Mouse (Mus musculus) macrophage (primary cell): ENCODE results near the gene Tex12. TPM values are rescaled to one million over a fixed set of nuclear protein-coding genes. Genes with fewer than 3 reads are reported as not detected.

Experiments used
- H3K27ac ChIP-seq: fragments of 350-480 bp; formaldehyde crosslinking; 2 replicates; pipeline ENCODE4 v1.9.0; 2021
- H3K36me3 ChIP-seq: fragments of 350-480 bp; formaldehyde crosslinking; 2 replicates; pipeline ENCODE4 v1.9.0; 2021; ENCODE audit errors: inconsistent target
- H3K4me3 ChIP-seq: fragments of 350-480 bp; formaldehyde crosslinking; 2 replicates; pipeline ENCODE4 v1.9.0; 2021; ENCODE audit errors: inconsistent target
- H3K79me2 ChIP-seq: fragments of 350-480 bp; formaldehyde crosslinking; 2 replicates; pipeline ENCODE4 v1.9.0; 2021; ENCODE audit errors: inconsistent target
- WGBS: methylation state at CpG from one replicate; pipeline ENCODE4 v1.1.7; 2026; ENCODE audit warnings: inconsistent platforms; ENCODE audit not compliant: missing documents; 5-methylcytosine and 5-hydroxymethylcytosine counted together
- polyA plus RNA-seq: library from polyadenylated mRNA; stranded (reverse); fragments of 250-400 nt; gene quantifications from 3 replicates; pipeline ENCODE4 v1.2.4, GENCODE M21; 2018; ENCODE audit warnings: inconsistent platforms

Tex12 gene
- polyA plus RNA-seq, 1 experiment from 2014 or later: not detected

DNA sequence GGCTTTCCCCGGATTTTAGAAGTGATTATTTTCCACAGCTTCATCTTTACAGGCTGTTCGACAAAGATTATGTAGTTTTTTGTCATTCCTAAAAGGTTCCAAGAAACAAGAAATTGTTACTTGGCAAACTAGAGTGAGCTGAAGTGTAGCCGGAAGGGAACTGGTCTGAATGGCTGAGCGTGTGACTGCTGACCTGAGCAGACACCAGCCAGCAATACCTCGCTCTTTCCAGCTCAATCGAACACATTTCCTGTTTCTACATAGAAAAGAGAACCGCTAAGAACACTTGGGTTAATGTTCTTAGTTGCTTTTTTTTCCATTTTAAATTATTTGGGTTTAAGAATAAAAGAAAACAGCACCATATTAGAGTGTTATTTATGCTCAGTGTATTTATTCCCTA lies 21.0 kb downstream of the Tex12 start:
- no peaks in the 10 kb centered on the region for H3K79me2 ChIP-seq
- 6% methylated on average over 7 of the region's 7 CpGs for WGBS
- H3K36me3 ChIP-seq: no peaks in the 10 kb centered on the region; the same call in 1 of the 2 replicates
- no peak overlapping the region for H3K4me3 ChIP-seq
- peak overlapping the region; percentile 65 for H3K27ac ChIP-seq

DNA sequence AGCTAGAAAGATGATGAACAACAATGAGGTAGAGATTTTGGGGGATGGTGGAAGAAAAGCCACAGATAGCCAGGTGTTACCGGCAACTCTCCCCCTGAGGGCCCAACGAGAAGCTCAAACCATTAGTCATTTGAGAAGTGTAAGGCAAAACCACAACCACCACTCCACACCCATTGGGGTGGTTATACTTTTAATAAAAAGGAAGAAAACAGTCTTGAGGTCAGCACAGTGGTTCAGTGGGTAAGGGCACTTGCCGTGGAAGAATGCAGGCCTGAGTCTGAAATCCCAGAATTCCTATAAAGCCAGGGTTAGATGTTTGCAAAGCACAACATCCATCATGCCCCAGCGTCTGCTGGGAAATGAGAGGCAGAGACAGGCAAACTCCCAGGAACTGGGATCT lies 23.8 kb downstream of the Tex12 start:
- 22% methylated on average over 4 of the region's 4 CpGs for WGBS
- H3K4me3 ChIP-seq: no peak overlapping the region
- no peaks in the 10 kb centered on the region for H3K36me3 ChIP-seq
- H3K27ac ChIP-seq: no peak overlapping the region
- no peaks in the 10 kb centered on the region for H3K79me2 ChIP-seq

- whole genome bisulfite sequencing: 83% methylated on average over 7 of the region's 7 CpGs
These were observed 24.5 kb downstream of the Tex12 start for GRCm38 (mm10) chr9:50536603-50537135.

GRCm38 (mm10) chr9:50535930-50536329 lies 25.2 kb downstream of the Tex12 start:
- WGBS: 42% methylated on average over 5 of the region's 5 CpGs
- Histone ChIP-seq H3K4me3 (no peak overlapping the region), H3K79me2 (no peaks in the 10 kb centered on the region), H3K36me3 (no peaks in the 10 kb centered on the region), H3K27ac (no peak overlapping the region)

More at GRCm38 (mm10) chr9:50536603-50537135, 24.5 kb downstream of the Tex12 start:
- Histone ChIP-seq H3K27ac (no peak overlapping the region), H3K36me3 (no peaks in the 10 kb centered on the region), H3K79me2 (no peaks in the 10 kb centered on the region), H3K4me3 (no peak overlapping the region)

DNA sequence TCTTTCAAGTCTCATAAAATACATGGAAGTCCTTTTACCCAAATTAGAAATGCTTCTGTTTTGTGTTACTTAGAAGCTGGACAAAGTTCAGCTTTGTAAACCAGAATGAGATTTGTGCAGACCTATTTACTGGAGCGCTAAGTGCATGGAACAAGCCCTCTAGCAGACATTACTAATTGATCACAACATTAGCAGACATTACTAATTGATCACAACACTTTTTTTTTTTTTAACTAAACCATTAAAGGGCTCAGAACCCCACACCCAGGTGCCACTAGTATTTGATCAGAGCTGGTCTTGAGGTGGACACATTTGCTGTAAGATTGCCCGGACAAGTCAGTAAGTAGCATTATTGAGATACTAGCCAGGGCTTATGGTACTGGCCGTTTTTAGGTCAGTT lies 27.3 kb downstream of the Tex12 start:
- Histone ChIP-seq H3K36me3 (no peaks in the 10 kb centered on the region), H3K4me3 (peak overlapping the region; percentile 17; the same call in 1 of the 2 replicates), H3K27ac (peak overlapping the region; percentile 79), H3K79me2 (no peaks in the 10 kb centered on the region)
- 68% methylated on average over 3 of the region's 3 CpGs for WGBS

DNA sequence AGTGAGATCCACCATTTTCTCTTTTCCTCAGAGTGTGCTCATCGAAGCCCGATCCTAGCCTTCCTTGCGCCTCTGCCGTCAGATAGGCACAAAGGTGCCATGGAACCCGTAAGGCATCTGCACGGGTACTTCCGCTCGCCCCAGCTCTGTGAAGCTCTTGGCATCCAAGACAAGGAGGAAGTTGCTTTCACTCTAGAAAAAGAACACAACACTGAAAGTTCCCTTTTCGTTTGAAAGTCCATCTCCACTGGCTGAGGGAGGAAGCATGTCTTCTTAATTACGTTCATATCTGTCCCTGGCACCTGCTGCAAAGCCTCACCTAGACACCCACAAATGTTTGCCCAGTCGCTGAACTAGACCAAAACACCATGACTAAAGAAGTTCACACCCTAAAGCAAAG lies 27.8 kb downstream of the Tex12 start:
- no peaks in the 10 kb centered on the region for H3K36me3 ChIP-seq
- no peaks in the 10 kb centered on the region for H3K79me2 ChIP-seq
- H3K4me3 ChIP-seq: peak overlapping the region; percentile 17; the same call in 1 of the 2 replicates
- H3K27ac ChIP-seq: peak overlapping the region; percentile 79
- 1% methylated on average over 11 of the region's 11 CpGs for WGBS

DNA sequence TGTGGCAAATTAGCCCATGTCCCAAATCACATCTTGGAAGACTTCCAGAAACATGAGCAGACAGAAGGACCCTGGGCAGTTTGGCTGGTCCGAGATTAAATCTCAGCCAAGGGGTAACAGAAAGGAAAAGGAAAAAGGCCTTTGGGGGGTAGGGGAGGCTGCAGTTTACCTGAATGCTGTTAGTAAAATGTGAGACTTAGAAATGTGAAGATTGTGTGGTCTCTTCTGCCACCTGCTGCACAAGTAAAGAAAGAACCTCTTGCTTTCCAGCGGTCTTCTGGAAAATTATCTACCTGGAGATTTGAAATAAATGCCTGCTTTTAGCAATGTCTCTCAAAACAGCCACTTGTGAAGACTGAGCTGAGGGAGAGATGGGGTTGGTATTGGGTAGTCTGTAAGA lies 30.2 kb downstream of the Tex12 start:
- H3K27ac ChIP-seq: no peak overlapping the region
- no peaks in the 10 kb centered on the region for H3K36me3 ChIP-seq
- no peak overlapping the region for H3K4me3 ChIP-seq
- 29% methylated on average over 2 of the region's 2 CpGs for WGBS
- peaks cover 17% of the 10 kb centered on the region; the same call in 1 of the 2 replicates for H3K79me2 ChIP-seq

GRCm38 (mm10) chr9:50528293-50528892 lies 32.7 kb downstream of the Tex12 start, which contains the start of gene Pts:
TSS of gene Pts (minus strand) at chr9:50528724.
- peak within 1 kb of the TSS; percentile 47 for H3K4me3 ChIP-seq
- peak within 1 kb of the TSS; percentile 19; the same call in 1 of the 2 replicates for H3K27ac ChIP-seq
- H3K36me3 ChIP-seq: peaks cover 18% of the 10 kb centered on the region
- WGBS: under 1% methylated on average over 54 of the region's 54 CpGs
- H3K79me2 ChIP-seq: peaks cover 17% of the 10 kb centered on the region; the same call in 1 of the 2 replicates

GRCm38 (mm10) chr9:50527860-50528259 lies 33.3 kb downstream of the Tex12 start:
- peak overlapping the region; percentile 47 for H3K4me3 ChIP-seq
- peaks cover 17% of the 10 kb centered on the region; the same call in 1 of the 2 replicates for H3K79me2 ChIP-seq
- 15% methylated on average over 7 of the region's 7 CpGs for WGBS
- peak overlapping the region; percentile 19; the same call in 1 of the 2 replicates for H3K27ac ChIP-seq
- H3K36me3 ChIP-seq: peaks cover 18% of the 10 kb centered on the region

GRCm38 (mm10) chr9:50525585-50525984 lies 35.5 kb downstream of the Tex12 start:
- Histone ChIP-seq H3K36me3 (peaks cover 18% of the 10 kb centered on the region), H3K79me2 (peaks cover 17% of the 10 kb centered on the region; the same call in 1 of the 2 replicates), H3K27ac (no peak overlapping the region), H3K4me3 (no peak overlapping the region)
- 73% methylated on average over 5 of the region's 5 CpGs for WGBS

GRCm38 (mm10) chr9:50524936-50525335 lies 36.2 kb downstream of the Tex12 start:
- 76% methylated on average over 5 of the region's 5 CpGs for WGBS
- H3K27ac ChIP-seq: no peak overlapping the region
- no peak overlapping the region for H3K4me3 ChIP-seq
- peaks cover 18% of the 10 kb centered on the region for H3K36me3 ChIP-seq
- H3K79me2 ChIP-seq: peaks cover 17% of the 10 kb centered on the region; the same call in 1 of the 2 replicates

GRCm38 (mm10) chr9:50522574-50522973 lies 38.6 kb downstream of the Tex12 start:
- WGBS: 33% methylated on average over 5 of the region's 5 CpGs
- no peak overlapping the region for H3K27ac ChIP-seq

GRCm38 (mm10) chr9:50521562-50521961 lies 39.6 kb downstream of the Tex12 start:
- 41% methylated on average over 2 of the region's 2 CpGs for WGBS
- Histone ChIP-seq H3K36me3 (peaks cover 18% of the 10 kb centered on the region), H3K27ac (no peak overlapping the region), H3K4me3 (no peak overlapping the region), H3K79me2 (peaks cover under 1% of the 10 kb centered on the region; the same call in 1 of the 2 replicates)

More at GRCm38 (mm10) chr9:50522574-50522973, 38.6 kb downstream of the Tex12 start:
- Histone ChIP-seq H3K4me3 (no peak overlapping the region), H3K79me2 (peaks cover 11% of the 10 kb centered on the region; the same call in 1 of the 2 replicates), H3K36me3 (peaks cover 18% of the 10 kb centered on the region)

DNA sequence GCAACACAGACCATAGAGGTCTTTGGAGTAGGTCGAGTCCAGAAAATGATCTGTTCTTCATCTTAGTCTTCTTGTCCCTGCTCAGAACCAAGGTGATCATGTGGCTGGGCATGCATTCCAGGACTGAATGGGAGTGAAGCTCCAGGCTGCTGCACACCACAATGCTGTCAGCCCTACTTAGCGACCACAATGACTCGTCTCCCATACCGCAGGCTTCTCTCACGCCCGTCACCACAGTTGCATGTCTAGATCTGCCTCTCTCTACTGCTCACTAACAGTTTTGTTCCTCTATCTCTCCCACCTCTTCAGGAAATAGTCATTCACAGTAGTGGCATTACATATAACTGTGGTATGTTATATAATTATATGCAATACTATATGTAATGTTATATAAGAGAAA lies 40.4 kb downstream of the Tex12 start:
- no peaks in the 10 kb centered on the region for H3K79me2 ChIP-seq
- H3K4me3 ChIP-seq: no peak overlapping the region
- peaks cover 18% of the 10 kb centered on the region for H3K36me3 ChIP-seq
- no peak overlapping the region for H3K27ac ChIP-seq
- WGBS: 18% methylated on average over 6 of the region's 6 CpGs

- 88% methylated on average over 2 of the region's 2 CpGs for WGBS
- H3K27ac ChIP-seq: no peak overlapping the region
- no peaks in the 10 kb centered on the region for H3K79me2 ChIP-seq
- 0 out of 2 replicates have a peak, but pooled peaks cover under 1% of the 10 kb centered on the region for H3K36me3 ChIP-seq
- H3K4me3 ChIP-seq: no peak overlapping the region
These were observed 42.3 kb downstream of the Tex12 start for GRCm38 (mm10) chr9:50518781-50519180.
